Mouse (Mus musculus) hindbrain, postnatal 0 days (tissue): ENCODE measurements around the gene Kcng1. TPM values are rescaled to one million over a fixed set of nuclear protein-coding genes. Genes with fewer than 3 reads are reported as not detected.

ENCODE experiments used
- ATAC-seq: fragments of 200-750 bp; cut with Nextera tagmentation; 2 replicates; pipeline ENCODE4 v1.8.0; 2017; ENCODE audit warnings: mild to moderate bottlenecking, moderate TSS enrichment, moderate library complexity
- DNase-seq: peaks from one replicate; pipeline ENCODE4 v3.0.0-alpha.2; 2015; ENCODE audit warnings: low spot score
- H3K27ac ChIP-seq: fragments of 300-500 bp; sonication (generic); 2 replicates; pipeline ENCODE4 v1.5.1; 2014; ENCODE audit warnings: mild to moderate bottlenecking
- H3K27me3 ChIP-seq: fragments of 300-500 bp; sonication (generic); 2 replicates; pipeline ENCODE4 v1.6.1; 2014; ENCODE audit warnings: low read length, mixed read lengths; ENCODE audit not compliant: insufficient read depth
- H3K36me3 ChIP-seq: fragments of 300-500 bp; sonication (generic); 2 replicates; pipeline ENCODE4 v1.6.1; 2014; ENCODE audit warnings: low read length, mixed read lengths; ENCODE audit not compliant: insufficient read depth
- H3K4me1 ChIP-seq: fragments of 300-500 bp; sonication (generic); 2 replicates; pipeline ENCODE4 v1.6.1; 2014; ENCODE audit warnings: antibody characterized with exemption, low read length, mixed read lengths; ENCODE audit not compliant: insufficient read depth
- H3K4me2 ChIP-seq: fragments of 300-500 bp; sonication (generic); 2 replicates; pipeline ENCODE4 v1.6.1; 2014; ENCODE audit warnings: low read depth, mild to moderate bottlenecking, low read length, moderate library complexity, mixed read lengths
- H3K4me3 ChIP-seq: fragments of 300-500 bp; sonication (generic); 2 replicates; pipeline ENCODE4 v1.5.1; 2014; ENCODE audit warnings: low read length
- H3K9ac ChIP-seq: fragments of 300-500 bp; sonication (generic); replicated peaks from 2 replicates; pipeline ENCODE4 v1.6.1; 2014; ENCODE audit warnings: mild to moderate bottlenecking, low read length, moderate library complexity, mixed read lengths
- H3K9me3 ChIP-seq: fragments of 300-500 bp; sonication (generic); 2 replicates; pipeline ENCODE4 v1.6.1; 2016; ENCODE audit warnings: low read length, mixed read lengths
- CTCF ChIP-seq: IDR thresholded peaks from 2 replicates; pipeline ENCODE4 v1.5.1; 2016; ENCODE audit warnings: antibody characterized with exemption, control low read depth, low read depth
- WGBS: fragments of 180-500 bp; shearing (Covaris S2); extraction: QIAGEN DNeasy Blood & Tissue Kit; methylation state at CpG from one replicate; pipeline ENCODE4 v1.1.7; 2014; 5-methylcytosine and 5-hydroxymethylcytosine counted together
- polyA plus RNA-seq: library from polyadenylated mRNA; unstranded; fragments of >200 nt; fragmentation: Nextera tagmentation; extraction: Ambion mirVana; gene quantifications from 2 replicates; pipeline ENCODE4 v1.2.1, GENCODE M21; 2015
- total RNA-seq: library from RNA; depleted of rRNA; stranded (reverse); fragments of >200 nt; gene quantifications from 2 replicates; pipeline ENCODE4 v1.2.3, GENCODE M21; 2014

The Kcng1 gene
- total and polyA plus RNA-seq, 2 experiments from 2014 or later: 0.89 to 1.1 TPM

- Histone ChIP-seq H3K27me3 (no peaks in the 10 kb centered on the region), H3K4me3 (no peak overlapping the region), H3K9me3 (no peaks in the 10 kb centered on the region), H3K9ac (no peak overlapping the region), H3K27ac (no peak overlapping the region), H3K4me1 (no peaks in the 10 kb centered on the region), H3K4me2 (no peak overlapping the region), H3K36me3 (no peaks in the 10 kb centered on the region)
- ATAC-seq: no peak
- TF ChIP-seq CTCF: no peak
- 93% methylated on average over 16 of the region's 16 CpGs for WGBS
- no peak for DNase-seq
Observed at GRCm38 (mm10) chr2:168311006-168311405, 29.5 kb upstream of the Kcng1 start.

- 63% methylated on average over 7 of the region's 7 CpGs for WGBS
- no peaks in the 10 kb centered on the region for H3K4me1 ChIP-seq
- H3K4me3 ChIP-seq: no peak overlapping the region
- DNase-seq (no peak), ATAC-seq (no peak)
- H3K9ac ChIP-seq: no peak overlapping the region
- TF ChIP-seq CTCF: no peak
- H3K4me2 ChIP-seq: no peak overlapping the region
- no peaks in the 10 kb centered on the region for H3K9me3 ChIP-seq
- no peaks in the 10 kb centered on the region for H3K27me3 ChIP-seq
- H3K27ac ChIP-seq: 0 out of 2 replicates have a peak overlapping the region, but pooled peaks have one; percentile 20
- H3K36me3 ChIP-seq: no peaks in the 10 kb centered on the region
Observed at GRCm38 (mm10) chr2:168308916-168309315, 27.4 kb upstream of the Kcng1 start.

GRCm38 (mm10) chr2:168299650-168300049 lies 18.1 kb upstream of the Kcng1 start:
- ATAC-seq (no peak), DNase-seq (no peak)
- H3K4me1 ChIP-seq: no peaks in the 10 kb centered on the region
- H3K27me3 ChIP-seq: no peaks in the 10 kb centered on the region
- no peak overlapping the region for H3K4me3 ChIP-seq
- TF ChIP-seq CTCF: no peak
- H3K9ac ChIP-seq: no peak overlapping the region
- no peaks in the 10 kb centered on the region for H3K9me3 ChIP-seq
- H3K27ac ChIP-seq: no peak overlapping the region
- WGBS: 84% methylated on average over 8 of the region's 8 CpGs
- no peak overlapping the region for H3K4me2 ChIP-seq
- no peaks in the 10 kb centered on the region for H3K36me3 ChIP-seq

- no peak overlapping the region for H3K9ac ChIP-seq
- H3K27me3 ChIP-seq: no peaks in the 10 kb centered on the region; the same call in 1 of the 2 replicates
- no peaks in the 10 kb centered on the region for H3K36me3 ChIP-seq
- no peak overlapping the region for H3K27ac ChIP-seq
- no peaks in the 10 kb centered on the region for H3K9me3 ChIP-seq
- H3K4me2 ChIP-seq: no peak overlapping the region
- ATAC-seq: no peak
- DNase-seq: no peak
- 86% methylated on average over 10 of the region's 10 CpGs for WGBS
- no peaks in the 10 kb centered on the region for H3K4me1 ChIP-seq
- TF ChIP-seq CTCF: no peak
- no peak overlapping the region for H3K4me3 ChIP-seq
Observed at GRCm38 (mm10) chr2:168296530-168296929, 15.0 kb upstream of the Kcng1 start.

GRCm38 (mm10) chr2:168292521-168292920 lies 11.0 kb upstream of the Kcng1 start:
- no peak for DNase-seq
- Histone ChIP-seq H3K27me3 (no peaks in the 10 kb centered on the region; the same call in 1 of the 2 replicates), H3K27ac (no peak overlapping the region), H3K4me2 (no peak overlapping the region), H3K4me1 (no peaks in the 10 kb centered on the region), H3K36me3 (no peaks in the 10 kb centered on the region), H3K4me3 (no peak overlapping the region), H3K9me3 (no peaks in the 10 kb centered on the region), H3K9ac (no peak overlapping the region)
- no peak for ATAC-seq
- no peak for TF ChIP-seq CTCF
- 33% methylated on average over 6 of the region's 6 CpGs for WGBS

GRCm38 (mm10) chr2:168292041-168292440 lies 10.5 kb upstream of the Kcng1 start:
- H3K4me2 ChIP-seq: no peak overlapping the region
- no peaks in the 10 kb centered on the region; the same call in 1 of the 2 replicates for H3K27me3 ChIP-seq
- no peak overlapping the region for H3K4me3 ChIP-seq
- H3K36me3 ChIP-seq: no peaks in the 10 kb centered on the region
- WGBS: 18% methylated on average over 10 of the region's 10 CpGs
- H3K9me3 ChIP-seq: no peaks in the 10 kb centered on the region
- no peak overlapping the region for H3K27ac ChIP-seq
- no peak for ATAC-seq
- H3K9ac ChIP-seq: no peak overlapping the region
- TF ChIP-seq CTCF: no peak
- DNase-seq: no peak
- no peaks in the 10 kb centered on the region for H3K4me1 ChIP-seq

GRCm38 (mm10) chr2:168289851-168290250 lies 8.3 kb upstream of the Kcng1 start:
- Histone ChIP-seq H3K36me3 (no peaks in the 10 kb centered on the region), H3K4me3 (no peak overlapping the region), H3K9me3 (no peaks in the 10 kb centered on the region), H3K4me1 (no peaks in the 10 kb centered on the region), H3K27ac (no peak overlapping the region), H3K9ac (no peak overlapping the region), H3K27me3 (no peaks in the 10 kb centered on the region; the same call in 1 of the 2 replicates), H3K4me2 (no peak overlapping the region)
- 82% methylated on average over 2 of the region's 2 CpGs for WGBS
- TF ChIP-seq CTCF: no peak
- DNase-seq (no peak), ATAC-seq (no peak)
